29 mouse cellular contexts compared by ENCODE assay signal in the genomic region with DNA sequence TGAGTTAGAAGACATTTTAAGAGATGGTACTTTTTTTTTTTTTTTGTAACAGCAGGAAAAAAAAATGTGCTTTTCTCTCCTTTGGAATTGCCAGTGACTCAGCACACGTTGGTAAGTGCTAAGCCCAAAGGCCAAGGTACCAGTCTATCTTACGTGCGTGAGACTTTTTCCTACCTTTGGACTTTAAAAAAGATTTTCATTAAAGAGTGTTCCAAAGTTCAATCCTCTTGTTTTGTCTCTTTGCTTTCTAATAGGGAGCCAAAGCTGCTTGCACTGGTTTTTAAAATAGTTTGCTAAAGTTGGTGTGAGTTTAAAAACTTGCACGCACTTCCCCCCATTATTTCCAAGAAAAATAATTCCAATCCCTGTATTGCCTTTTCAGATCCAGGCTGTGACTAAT. TPM values are rescaled to one million over a fixed set of nuclear protein-coding genes. Genes with fewer than 3 reads are reported as not detected.
DNase-seq lines count a peak whose midpoint lies in the region; ATAC-seq and TF ChIP-seq lines count a peak whose summit lies in the region.
"Had no signal": no experiment of that assay in that cellular context is flagged by ENCODE, and none has a peak within 500 bp of the region (broad histone marks: within the 10 kb centered on the region; RNA-seq: fewer than 3 reads in every experiment).

No protein-coding gene starts in this region.

- ATAC-seq in intestine, postnatal 0 days: peak; percentile 89
- ATAC-seq: activated CD4-positive, CD25-positive, alpha-beta regulatory T cell, adult 4 months; forebrain, embryonic 15.5 days; Patski had no signal

- no peak for TF ChIP-seq POLR2A in kidney, adult 2 months (IDR thresholded peaks at IDR 0.05; ENCODE audit: low read depth, low read length)

- H3K4me2 ChIP-seq in intestine, postnatal 0 days (replicated peaks; ENCODE audit: low read depth): no peak overlapping the region
- H3K4me2 ChIP-seq: embryonic facial prominence, embryonic 15.5 days; forebrain, embryonic 15.5 days; hindbrain, embryonic 13.5 days had no signal

- H3K27ac ChIP-seq in kidney, adult 2 months (ENCODE audit: insufficient read depth, low read depth, low read length): no peak overlapping the region
- peak overlapping the region; percentile 62 for H3K27ac ChIP-seq in intestine, postnatal 0 days (ENCODE audit: low read depth, low read length)
- H3K27ac ChIP-seq: embryonic facial prominence, embryonic 15.5 days; forebrain, embryonic 10.5 days; forebrain, embryonic 15.5 days; heart, embryonic 10.5 days; hindbrain, embryonic 13.5 days had no signal

- H3K4me1 ChIP-seq in kidney, adult 2 months (ENCODE audit: control insufficient read depth, insufficient read depth, low read length): peaks cover 6% of the 10 kb centered on the region; the same call in 1 of the 2 replicates
- 0 out of 2 replicates have a peak, but pooled peaks cover 2% of the 10 kb centered on the region for H3K4me1 ChIP-seq in intestine, postnatal 0 days (replicated peaks; ENCODE audit: control insufficient read depth, insufficient read depth, low read length)
- H3K4me1 ChIP-seq: embryonic facial prominence, embryonic 15.5 days; forebrain, embryonic 10.5 days; forebrain, embryonic 15.5 days; heart, embryonic 10.5 days; hindbrain, embryonic 13.5 days had no signal

- intact Hi-C loops in left cerebral cortex, postnatal 36 days (cut with DNase I): no loop called here

- TF ChIP-seq CTCF in kidney, adult 2 months (conservative IDR thresholded peaks at IDR 0.05; ENCODE audit: insufficient read depth, insufficient read length, low read depth, low read length): no peak
- TF ChIP-seq CTCF in intestine, postnatal 0 days (IDR thresholded peaks at IDR 0.05; ENCODE audit: low read depth): no peak

- H3K27me3 ChIP-seq in kidney, adult 2 months (replicated peaks; ENCODE audit: control insufficient read depth, insufficient read depth, low read length): no peaks in the 10 kb centered on the region
- H3K27me3 ChIP-seq in intestine, postnatal 0 days (replicated peaks; ENCODE audit: control insufficient read depth, insufficient read depth, low read length): no peaks in the 10 kb centered on the region
- H3K27me3 ChIP-seq: CH12.LX; embryonic facial prominence, embryonic 15.5 days; forebrain, embryonic 15.5 days; hindbrain, embryonic 13.5 days had no signal

- no peaks in the 10 kb centered on the region for H3K36me3 ChIP-seq in kidney, adult 2 months (ENCODE audit: control insufficient read depth, insufficient read depth, low read length)
- no peaks in the 10 kb centered on the region for H3K36me3 ChIP-seq in intestine, postnatal 0 days (ENCODE audit: control insufficient read depth, insufficient read depth)
- H3K36me3 ChIP-seq: embryonic facial prominence, embryonic 15.5 days; forebrain, embryonic 10.5 days; forebrain, embryonic 15.5 days; heart, embryonic 10.5 days; hindbrain, embryonic 13.5 days had no signal

- DNase-seq in kidney, adult 2 months: peak; percentile 80
- DNase-seq in kidney, postnatal 4 days: no peak
- DNase-seq in kidney, postnatal 14 days: peak; percentile 12
- no peak for DNase-seq in kidney, adult 18-20 months
- DNase-seq in left cerebral cortex, postnatal 36 days (ENCODE audit: low spot score in 2 of 2): no peak
- DNase-seq: cerebellum, adult 2 months; cerebellum, postnatal 14 days; embryo, embryonic 11 days; gastrocnemius, postnatal 10 days; heart, adult 18-20 months; heart, postnatal 10 days; heart, postnatal 4 days had no signal

- WGBS in kidney, adult 2 months: 57% methylated on average over 4 of the region's 4 CpGs
- WGBS in intestine, postnatal 0 days: 55% methylated on average over 4 of the region's 4 CpGs

- no peaks in the 10 kb centered on the region for H3K9me3 ChIP-seq in intestine, postnatal 0 days (ENCODE audit: control insufficient read depth)
- H3K9me3 ChIP-seq: embryonic facial prominence, embryonic 15.5 days; forebrain, embryonic 10.5 days; forebrain, embryonic 15.5 days; heart, embryonic 10.5 days; hindbrain, embryonic 13.5 days had no signal

- no peak overlapping the region for H3K4me3 ChIP-seq in kidney, adult 2 months (ENCODE audit: insufficient read depth, low read depth, low read length)
- H3K4me3 ChIP-seq in intestine, postnatal 0 days (ENCODE audit: low read depth, low read length): no peak overlapping the region
- H3K4me3 ChIP-seq: embryonic facial prominence, embryonic 15.5 days; erythroblast, embryonic 14.5 days; forebrain, embryonic 10.5 days; forebrain, embryonic 15.5 days; heart, embryonic 10.5 days; hindbrain, embryonic 13.5 days had no signal

- no peak overlapping the region for H3K9ac ChIP-seq in intestine, postnatal 0 days (ENCODE audit: low read depth, low read length)
- H3K9ac ChIP-seq: embryonic facial prominence, embryonic 15.5 days; forebrain, embryonic 15.5 days; hindbrain, embryonic 13.5 days had no signal

RNA-seq across cellular contexts. Expression of a gene that starts 7.0 kb away (rescaled TPM):
- polyA plus RNA-seq in kidney, adult 2 months (2012; rRNA removed): 0.02 TPM in 1 of 2 replicates, not detected in the other
- 0.09 and 0.16 TPM in 2 replicates for polyA plus RNA-seq in intestine, postnatal 0 days (2015; fragmentation: Nextera tagmentation; extraction: Ambion mirVana)
- total RNA-seq in left cerebral cortex, postnatal 36 days (2021): not detected
- total RNA-seq: adrenal gland, adult 18-20 months; adrenal gland, postnatal 36 days; common myeloid progenitor, adult 5-6 weeks; gastrocnemius, postnatal 10 days; gastrocnemius, postnatal 4 days; heart, adult 18-20 months; heart, postnatal 4 days had no signal
- polyA plus RNA-seq: cerebellum, adult 2 months; embryonic facial prominence, embryonic 11.5 days; erythroblast, embryonic 14.5 days; forebrain, embryonic 10.5 days; forebrain, embryonic 15.5 days; heart, embryonic 14.5 days; Patski had no signal

RNA-seq across cellular contexts. Expression of a gene that starts 11.9 kb away (rescaled TPM):
- polyA plus RNA-seq in kidney, adult 2 months (2012; rRNA removed): not detected in 2 replicates
- 121 and 126 TPM in 2 replicates for polyA plus RNA-seq in intestine, postnatal 0 days (2015; fragmentation: Nextera tagmentation; extraction: Ambion mirVana)
- not detected for total RNA-seq in left cerebral cortex, postnatal 36 days (2021)
- total RNA-seq: adrenal gland, adult 18-20 months; adrenal gland, postnatal 36 days; CH12.LX; common myeloid progenitor, adult 5-6 weeks; gastrocnemius, postnatal 10 days; gastrocnemius, postnatal 4 days; heart, adult 18-20 months; heart, postnatal 10 days; heart, postnatal 4 days had no signal
- polyA plus RNA-seq: activated CD4-positive, CD25-positive, alpha-beta regulatory T cell, adult 4 months; embryonic facial prominence, embryonic 11.5 days; embryonic facial prominence, embryonic 15.5 days; erythroblast, embryonic 14.5 days; forebrain, embryonic 10.5 days; forebrain, embryonic 15.5 days; frontal cortex, adult 2 months; heart, embryonic 10.5 days; heart, embryonic 14.5 days; hindbrain, embryonic 13.5 days; Patski had no signal

Comparison
In these comparisons a context has a peak if more than half of its experiments do, and no peak if none do; other contexts are left out.
1. DNase-seq: peak in kidney, adult 2 months (single experiment) and kidney, postnatal 14 days (single experiment); none in kidney, postnatal 4 days (0 of 2), kidney, adult 18-20 months (single experiment) and left cerebral cortex, postnatal 36 days (0 of 2).
2. RNA of a gene that starts 11.9 kb away (polyA plus RNA-seq): 121 to 126 TPM in intestine, postnatal 0 days; not detected in kidney, adult 2 months; every median in the first group is over 100 times any median in the second.